Mouse (Mus musculus): ENCODE results near the gene Dus3l. TPM values are rescaled to one million over a fixed set of nuclear protein-coding genes. Genes with fewer than 3 reads are reported as not detected.

Dus3l gene
- total RNA-seq, 2 experiments from 2014 or later, result 73.9 to 74.4 TPM

GRCm38 (mm10) chr17:56815057-56815345, 50.4 kb downstream of the Dus3l start:
- H3K4me3 ChIP-seq, result no peak overlapping the region; the same call in 1 of the 2 replicates
- DNase-seq (ENCODE audit: low spot score in 2 of 2), result no peak
- peak overlapping the region; percentile 96 for H3K27ac ChIP-seq
- TF ChIP-seq CTCF (conservative IDR thresholded peaks at IDR 0.05), result no peak

DNA sequence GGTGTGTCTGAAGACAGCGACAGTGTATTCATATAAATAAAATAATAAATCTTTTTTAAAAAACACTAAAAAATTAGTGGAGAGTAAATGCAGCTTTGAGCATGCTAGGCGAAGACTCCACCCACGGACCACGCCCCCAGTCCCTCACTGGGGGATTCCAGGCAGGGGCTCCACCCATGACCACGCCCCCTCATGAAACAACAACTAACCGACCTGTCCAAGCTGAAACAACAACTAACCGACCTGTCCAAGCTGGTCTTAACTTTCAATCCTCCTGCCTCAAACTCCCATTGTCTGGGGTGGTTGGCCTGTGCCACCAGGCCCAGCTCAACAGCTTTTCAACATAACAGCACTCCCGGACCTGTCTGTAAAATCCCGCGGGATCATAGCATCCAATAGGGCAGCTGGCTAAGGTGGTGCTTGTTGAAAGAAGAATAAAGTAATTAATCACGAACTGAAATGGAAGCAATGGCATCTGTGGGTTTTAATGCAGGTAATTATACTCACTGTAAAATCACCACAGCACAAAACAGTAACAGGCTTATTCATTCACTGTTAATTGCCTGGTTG, 53.6 kb downstream of the Dus3l start:
- no peak for DNase-seq (ENCODE audit: low spot score in 2 of 2)
- Histone ChIP-seq H3K4me3 (no peak overlapping the region), H3K27ac (peak overlapping the region; percentile 88; the same call in 1 of the 2 replicates)
- TF ChIP-seq CTCF (conservative IDR thresholded peaks at IDR 0.05), result 0 out of 2 replicates have a peak, but pooled peaks have one; percentile 10

- Histone ChIP-seq H3K4me3 (no peak overlapping the region), H3K27ac (peak overlapping the region; percentile 88)
- DNase-seq (ENCODE audit: low spot score in 2 of 2), result no peak
- no peak for TF ChIP-seq CTCF (conservative IDR thresholded peaks at IDR 0.05)
These were observed 54.5 kb downstream of the Dus3l start for GRCm38 (mm10) chr17:56819032-56819545.

Other genes starting within 250 kb of the Dus3l start
- 1 to 10 TPM; 3.5 to 5.1 TPM for gene Gm20219, start 210.4 kb upstream of the Dus3l start, total RNA-seq (2021)
- gene Safb2, start 180.2 kb upstream of the Dus3l start, total RNA-seq (2021), result 100 to 1,000 TPM; 134 to 168 TPM
- 100 to 1,000 TPM; 162 to 193 TPM for gene Safb, start 179.9 kb upstream of the Dus3l start, total RNA-seq (2021)
- gene 2410015M20Rik, start 155.0 kb upstream of the Dus3l start, total RNA-seq (2021), result 100 to 1,000 TPM; 134 to 142 TPM
- 100 to 1,000 TPM; 383 to 406 TPM for gene Rpl36, start 151.3 kb upstream of the Dus3l start, total RNA-seq (2021)
- 10 to 100 TPM; 56.5 to 60.2 TPM for gene Lonp1, start 137.9 kb upstream of the Dus3l start, total RNA-seq (2021)
- 1 to 10 TPM; 1.1 to 1.8 TPM for gene Catsperd, start 136.6 kb upstream of the Dus3l start, total RNA-seq (2021)
- 10 to 100 TPM; 87.5 to 89.6 TPM for gene Ranbp3, start 91.5 kb upstream of the Dus3l start, total RNA-seq (2021)
- gene Ndufa11, start 47.0 kb upstream of the Dus3l start, total RNA-seq (2021), result 100 to 1,000 TPM; 196 to 229 TPM
- 10 to 100 TPM; 10.2 to 12.5 TPM for gene Vmac, start 46.7 kb upstream of the Dus3l start, total RNA-seq (2021)
- gene Nrtn, start 7.2 kb upstream of the Dus3l start, total RNA-seq (2021), result 1 to 10 TPM; 2.5 to 3.3 TPM
- gene Prr22, start 5.5 kb downstream of the Dus3l start, total RNA-seq (2021), result 1 to 10 TPM in 1 of 2 experiments, under 1 TPM in 1; 0.79 to 1.9 TPM
- gene Rfx2, start 66.3 kb downstream of the Dus3l start, total RNA-seq (2021), result 1 to 10 TPM; 5.4 to 6.4 TPM
- not detected for gene Acsbg2, start 109.7 kb downstream of the Dus3l start, total RNA-seq (2021)
- under 1 TPM; 0.13 to 0.22 TPM for gene 1700061G19Rik, start 110.7 kb downstream of the Dus3l start, total RNA-seq (2021)
- 10 to 100 TPM; 81.0 to 87.5 TPM for gene Mllt1, start 170.7 kb downstream of the Dus3l start, total RNA-seq (2021)
- gene Acer1, start 217.4 kb downstream of the Dus3l start, total RNA-seq (2021), result not detected
- 10 to 100 TPM; 70.3 to 71.1 TPM for gene Clpp, start 225.5 kb downstream of the Dus3l start, total RNA-seq (2021)
- gene Alkbh7, start 232.6 kb downstream of the Dus3l start, total RNA-seq (2021), result 10 to 100 TPM; 23.9 to 24.0 TPM
- gene Pspn, start 235.3 kb downstream of the Dus3l start, total RNA-seq (2021), result not detected
- gene Gtf2f1, start 246.5 kb downstream of the Dus3l start, total RNA-seq (2021), result 10 to 100 TPM; 61.2 to 63.2 TPM
- gene Gm17949, start 246.7 kb downstream of the Dus3l start, total RNA-seq (2021), result under 1 TPM in 1 of 2 experiments, not detected in 1; 0.64 TPM

Measured in layer of hippocampus, adult 2 months (tissue).